Mouse (Mus musculus) lung, adult 10 weeks (tissue): ENCODE results near the gene Glipr2. TPM values are rescaled to one million over a fixed set of nuclear protein-coding genes. Genes with fewer than 3 reads are reported as not detected.

ENCODE experiments used
- polyA plus RNA-seq: library from polyadenylated mRNA; stranded (reverse); fragments of 350-450 nt; fragmentation: Illumina TruSeq; extraction: RNeasy Lipid Tissue Mini Kit (QIAGEN cat#74804); gene quantifications from one replicate; pipeline ENCODE4 v1.2.3, GENCODE M21; 2014; ENCODE audit warnings: low read depth, low replicate concordance; ENCODE audit not compliant: insufficient read depth

Gene Glipr2
- polyA plus RNA-seq: 32.7 TPM

DNA sequence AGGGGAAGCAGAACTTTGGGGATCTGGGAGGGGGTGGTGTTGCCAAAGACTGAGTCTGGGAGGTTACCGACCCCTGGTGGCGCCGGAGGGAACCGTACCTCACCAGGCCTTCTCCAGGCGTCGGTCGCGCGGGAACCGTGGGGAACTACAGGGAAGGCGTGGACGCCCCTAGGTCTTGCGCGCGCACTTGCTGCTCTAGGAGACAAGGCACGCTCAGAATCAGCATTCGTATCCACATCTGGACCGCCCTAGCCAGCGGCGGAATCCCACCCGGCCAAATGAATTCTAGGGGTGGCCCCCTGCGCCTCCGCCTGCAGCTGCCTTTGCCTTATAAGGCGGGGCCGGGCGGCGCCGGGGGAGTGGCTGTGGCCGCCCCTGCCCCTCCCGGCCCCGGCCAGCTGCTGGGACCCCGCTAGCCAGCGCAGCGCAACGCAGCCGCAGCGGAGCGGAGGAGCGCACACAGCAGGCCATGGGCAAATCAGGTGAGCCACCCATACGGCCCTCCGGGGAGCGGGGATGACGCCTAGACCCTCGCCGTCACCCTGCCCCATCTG lies at the start of gene Glipr2:
Glipr2 (plus strand) TSS at position 110 of the 554 bp plus-strand sequence.

DNA sequence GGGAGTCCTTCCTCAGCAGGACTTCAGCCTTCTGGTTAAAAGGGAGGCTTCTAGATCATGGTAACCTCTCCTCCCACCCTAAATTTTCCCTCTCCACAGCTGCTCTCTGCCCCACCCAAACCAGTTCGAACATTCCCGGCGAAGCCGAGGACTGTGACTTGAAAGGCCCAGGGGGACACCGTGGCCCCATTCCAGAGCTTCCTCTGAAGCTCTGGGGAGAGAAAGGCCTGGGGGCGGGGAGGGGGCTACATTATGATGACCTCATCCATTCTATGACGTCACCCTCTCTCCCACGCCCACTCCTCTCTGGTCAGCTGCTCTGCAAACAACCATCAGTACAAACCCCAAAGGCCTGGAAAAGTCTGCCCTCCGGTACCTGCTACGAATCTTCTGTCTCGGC lies 26.0 kb downstream of the Glipr2 start, which contains the start of gene Ccin:
Ccin (plus strand) TSS at position 303 of the 400 bp plus-strand sequence.

DNA sequence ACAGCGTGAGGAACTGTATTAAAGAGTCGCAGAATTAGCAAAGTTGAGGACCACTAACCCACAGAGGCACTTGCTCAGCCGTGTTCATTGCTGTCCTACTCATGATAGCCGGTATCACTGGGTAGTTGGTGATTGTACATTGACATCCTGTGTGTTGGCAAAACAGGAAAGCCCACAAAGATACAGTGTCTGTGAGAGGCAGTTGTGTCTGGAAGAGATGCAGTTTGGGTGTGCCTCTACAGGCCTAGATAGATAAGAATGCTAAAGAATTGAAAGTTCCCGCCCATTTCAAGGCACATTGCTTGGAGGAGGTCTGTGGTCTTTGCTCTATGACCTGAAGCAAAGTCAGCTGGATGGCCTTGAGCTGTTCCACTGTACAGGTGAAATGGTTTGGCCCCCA lies 46.9 kb downstream of the Glipr2 start, which contains the start of gene Clta:
Clta (plus strand) TSS at position 327 of the 400 bp plus-strand sequence.

Other genes with a start within 250 kb of the Glipr2 start
- not detected for gene Olfr71, start 247.1 kb upstream of the Glipr2 start, polyA plus RNA-seq
- gene Hrct1, start 230.2 kb upstream of the Glipr2 start, polyA plus RNA-seq: 12.3 TPM
- gene Spaar, start 227.4 kb upstream of the Glipr2 start, polyA plus RNA-seq: 4.6 TPM
- gene Olfr159, start 186.4 kb upstream of the Glipr2 start, polyA plus RNA-seq: not detected
- gene Olfr156, start 133.5 kb upstream of the Glipr2 start, polyA plus RNA-seq: not detected
- not detected for gene Olfr157, start 117.2 kb upstream of the Glipr2 start, polyA plus RNA-seq
- not detected for gene Olfr155, start 105.8 kb upstream of the Glipr2 start, polyA plus RNA-seq
- 20.6 TPM for gene Reck, start 81.9 kb upstream of the Glipr2 start, polyA plus RNA-seq
- not detected for gene Ccin, start 26.1 kb downstream of the Glipr2 start, polyA plus RNA-seq
- 209 TPM for gene Clta, start 47.1 kb downstream of the Glipr2 start, polyA plus RNA-seq
- 19.0 TPM for gene Gne, start 126.8 kb downstream of the Glipr2 start, polyA plus RNA-seq